Mouse (Mus musculus) right cerebral cortex, adult 18-20 months (tissue): Measurements from ENCODE around the gene Plac9a.
"Not testable (repeated sequence)": the region's sequence is repeated elsewhere in the genome, so short reads cannot be mapped to it uniquely, and the experiment has no call there.

Experiments used
- DNase-seq: peaks from one replicate; pipeline ENCODE4 v3.0.0; 2022; ENCODE audit warnings: mixed read lengths

Gene Plac9a

GRCm38 (mm10) chr14:25863721-25864120, 39.2 kb downstream of the Plac9a start:
- no peak for DNase-seq

DNA sequence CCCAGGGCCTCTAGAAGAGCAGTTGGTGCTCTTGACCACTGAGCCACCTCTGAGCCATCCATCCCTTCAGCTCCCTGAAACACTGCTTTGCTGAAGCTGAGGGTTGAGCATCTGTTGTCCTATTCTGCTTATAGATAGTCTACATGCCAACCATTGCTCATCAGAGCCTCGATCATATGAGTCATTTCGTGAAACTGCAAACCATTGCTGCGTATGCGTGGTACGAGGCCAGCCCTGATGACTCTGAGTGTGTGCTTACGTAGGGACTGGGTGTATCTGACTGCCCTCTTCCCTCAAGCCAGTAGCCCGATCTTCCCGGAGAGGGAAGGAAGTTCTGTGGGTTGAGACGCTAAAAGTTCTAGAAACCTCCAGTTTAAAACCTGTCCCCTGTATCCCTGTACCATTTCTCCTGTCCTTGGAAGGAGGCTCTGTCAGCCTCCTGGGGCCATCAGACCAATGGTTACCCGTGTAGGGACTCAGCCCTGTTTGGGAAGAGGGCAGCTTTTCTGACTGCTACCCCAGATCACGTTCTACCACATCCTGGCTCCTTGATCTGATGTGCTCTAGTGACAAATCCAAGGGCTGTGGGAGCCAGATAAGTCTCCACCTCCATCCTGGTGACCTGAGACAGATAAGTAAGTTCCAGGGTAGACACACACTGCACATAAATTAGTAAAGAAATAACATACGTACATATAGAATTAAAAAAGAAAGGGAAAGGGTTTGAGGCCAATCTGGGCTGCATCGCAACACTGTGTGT, 40.9 kb downstream of the Plac9a start:
- peak; percentile 54 for DNase-seq

DNA sequence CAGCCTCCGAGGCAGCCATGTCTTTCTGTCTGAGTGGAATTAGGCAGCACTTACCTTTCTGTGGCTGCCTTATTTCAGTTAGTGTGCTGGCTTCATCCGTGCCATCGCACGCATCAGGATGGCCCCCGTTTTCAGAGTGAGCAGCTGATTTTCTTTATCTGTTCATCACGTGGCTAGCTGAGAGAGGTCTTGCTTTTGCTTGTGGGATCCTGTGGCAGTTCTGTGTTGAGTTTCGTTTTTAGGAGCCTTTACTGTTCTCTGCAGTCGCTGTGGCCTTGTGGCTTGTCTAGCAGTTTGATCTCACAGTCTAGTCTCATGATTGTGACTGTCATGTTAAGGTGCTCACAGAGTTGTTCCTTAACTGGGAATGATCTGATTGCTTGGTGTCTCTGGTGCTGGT, 45.0 kb downstream of the Plac9a start:
- DNase-seq = no peak

GRCm38 (mm10) chr14:25857168-25857621, 45.7 kb downstream of the Plac9a start:
- DNase-seq = no peak

DNA sequence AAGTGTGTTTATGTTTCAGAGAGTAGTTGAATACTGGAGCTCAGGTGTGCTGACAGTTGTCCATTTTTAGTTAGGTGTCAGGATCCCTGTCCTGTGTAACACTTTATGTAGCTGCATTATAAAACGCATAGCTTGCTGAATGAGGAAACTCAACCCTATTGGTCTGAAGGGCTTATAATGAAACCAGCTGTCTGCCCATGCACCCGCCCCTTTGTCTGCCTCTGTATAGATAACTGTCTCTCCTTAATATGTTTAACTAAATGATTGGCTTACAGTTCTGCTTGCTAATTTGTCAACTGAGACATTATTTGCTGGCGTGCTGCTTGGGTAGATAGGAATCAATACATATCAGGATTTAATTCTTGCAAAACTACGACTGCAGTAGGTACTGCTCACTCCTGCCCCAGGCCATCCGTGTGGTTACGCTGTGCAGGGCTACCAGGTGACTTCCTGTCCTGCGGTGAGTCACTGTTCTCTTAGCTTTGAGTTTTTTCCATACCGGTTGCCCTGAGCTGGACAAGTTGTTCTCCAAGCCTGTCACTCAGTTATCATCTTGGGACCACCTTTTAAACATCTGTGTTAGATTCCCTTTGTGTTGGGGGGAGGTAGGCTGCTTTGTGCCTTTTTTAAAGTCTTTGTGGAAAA, 47.5 kb downstream of the Plac9a start:
- no peak for DNase-seq

- DNase-seq = no peak
These were observed 49.0 kb downstream of the Plac9a start for GRCm38 (mm10) chr14:25853717-25854452.

DNA sequence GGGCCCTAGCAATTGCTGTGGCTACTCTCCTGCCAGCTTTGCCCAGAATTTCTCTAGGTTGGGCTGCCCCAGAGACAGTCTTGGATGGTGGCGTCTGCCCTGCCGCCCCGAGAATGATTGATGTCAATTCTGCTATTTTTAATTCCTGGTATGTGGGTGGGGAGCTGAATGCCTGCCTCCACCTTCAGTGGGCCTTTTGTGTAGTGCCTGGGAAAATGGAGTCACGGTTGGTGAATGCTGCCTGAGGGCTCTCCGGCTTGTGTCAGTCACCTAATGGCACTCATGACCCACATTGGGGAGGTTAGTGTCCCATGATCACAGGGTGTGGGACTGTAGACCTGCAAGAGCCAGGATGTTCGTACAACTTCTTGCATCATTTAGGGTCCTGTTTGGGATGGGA, 49.6 kb downstream of the Plac9a start:
- DNase-seq = no peak

- DNase-seq = peak; percentile 74
These were observed 50.8 kb downstream of the Plac9a start for GRCm38 (mm10) chr14:25852121-25852561.

DNA sequence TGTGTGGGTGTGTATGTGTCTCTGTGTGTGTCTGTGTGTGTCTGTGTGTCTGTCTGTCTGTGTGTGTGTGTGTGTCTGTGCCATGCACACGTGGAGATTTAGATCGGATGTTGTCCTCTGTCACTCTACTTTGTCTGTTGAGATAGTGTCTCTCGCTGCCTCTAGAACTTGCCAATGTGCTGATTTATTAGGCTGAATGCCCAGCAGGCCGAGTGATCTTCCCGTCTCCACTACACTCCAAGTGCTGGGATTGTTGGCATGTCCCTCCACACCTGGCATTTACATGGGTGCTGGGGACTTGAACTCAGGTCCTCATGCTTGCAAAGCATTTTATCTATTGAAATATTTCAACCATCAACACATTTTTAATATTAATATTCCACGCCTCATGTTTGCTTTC, 51.7 kb downstream of the Plac9a start:
- DNase-seq = no peak

DNA sequence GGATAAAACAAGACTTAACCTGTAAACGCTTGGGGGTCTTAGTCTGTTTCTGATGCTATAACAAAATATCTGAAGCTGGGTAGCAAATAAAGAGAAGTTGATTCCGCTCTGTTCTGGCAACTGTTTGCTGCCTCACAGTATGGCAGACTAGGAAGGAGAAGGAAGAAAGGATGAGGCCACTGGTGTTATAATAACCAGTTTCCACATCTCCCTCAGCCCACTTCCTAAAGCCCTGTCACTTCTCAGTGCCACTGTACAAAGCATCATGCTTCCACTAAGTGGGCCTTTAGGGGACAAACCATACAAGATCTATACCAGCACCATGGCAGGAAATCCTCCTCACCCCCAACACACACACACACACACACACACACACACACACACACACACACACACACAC, 52.5 kb downstream of the Plac9a start:
- no peak for DNase-seq

- not testable (repeated sequence) for DNase-seq
These were observed 54.2 kb downstream of the Plac9a start for GRCm38 (mm10) chr14:25848708-25849107.

DNA sequence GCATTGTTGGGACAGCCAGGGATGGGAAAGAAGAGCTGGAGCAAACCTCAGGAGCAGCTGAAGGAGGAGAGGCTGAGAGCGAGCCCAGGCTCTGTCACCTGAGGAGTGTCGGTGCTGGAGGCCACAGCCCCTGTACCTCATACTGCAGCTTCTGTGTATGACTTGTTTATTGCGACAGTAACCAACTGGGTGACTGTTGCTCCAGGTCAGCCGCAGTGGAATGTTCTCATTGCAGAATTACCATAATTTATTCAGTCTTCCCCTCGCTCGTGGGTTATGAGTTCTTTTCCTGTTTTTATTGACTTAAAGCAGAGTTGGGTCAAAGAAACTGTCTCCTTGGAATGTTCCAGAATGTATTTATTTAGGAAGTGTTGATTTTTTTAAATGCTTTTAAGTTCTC, 54.7 kb downstream of the Plac9a start:
- no peak for DNase-seq

DNA sequence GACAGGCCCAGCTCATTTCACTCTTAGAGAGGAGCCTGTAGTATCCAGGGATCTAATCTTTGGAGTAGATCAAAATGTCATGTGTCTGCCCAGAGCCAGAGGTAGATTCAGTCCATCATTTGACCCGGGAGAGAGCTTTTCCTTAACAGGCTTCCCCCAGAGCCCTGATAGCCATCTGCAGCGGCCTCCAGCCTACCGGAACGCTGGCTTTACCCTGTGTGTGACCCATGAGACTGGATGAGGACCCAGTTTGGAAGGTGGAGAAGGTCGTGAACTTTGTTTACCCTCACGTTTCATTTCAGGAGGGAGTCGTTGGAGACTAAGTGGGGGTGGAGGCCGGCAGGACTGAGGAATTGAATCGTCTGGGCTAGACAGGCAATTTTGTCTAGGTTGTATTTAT, 55.2 kb downstream of the Plac9a start:
- DNase-seq = no peak

GRCm38 (mm10) chr14:25846516-25846915, 56.4 kb downstream of the Plac9a start:
- DNase-seq = no peak

DNA sequence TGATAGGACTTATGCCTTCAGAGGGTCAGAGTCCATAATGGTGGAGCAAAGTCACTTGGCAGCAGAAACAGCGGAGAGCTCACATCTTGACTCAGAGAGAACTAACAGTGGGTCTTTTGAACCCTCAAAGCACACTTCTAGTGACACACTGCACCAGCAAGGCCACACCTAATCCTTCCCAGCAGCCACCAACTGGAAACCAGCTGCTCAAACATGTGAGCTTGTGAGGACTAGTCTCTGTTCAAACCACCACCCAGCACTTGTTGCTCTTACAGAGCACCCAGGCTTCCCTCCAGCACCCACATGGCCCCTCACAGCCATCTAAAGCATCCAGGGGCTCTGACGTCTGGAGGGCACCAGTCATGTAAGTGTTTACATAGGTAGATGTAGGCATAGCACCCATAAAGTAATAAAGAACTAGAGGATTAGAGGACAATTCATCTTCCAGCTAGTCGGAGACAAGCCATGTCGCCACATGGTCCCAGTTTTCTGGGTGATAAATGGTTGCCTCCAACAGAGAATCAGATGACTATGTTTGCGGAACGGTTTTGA, 57.0 kb downstream of the Plac9a start:
- DNase-seq = no peak

GRCm38 (mm10) chr14:25844372-25844771, 58.5 kb downstream of the Plac9a start:
- DNase-seq = no peak

- DNase-seq = no peak
These were observed 60.3 kb downstream of the Plac9a start for GRCm38 (mm10) chr14:25842688-25843003.

GRCm38 (mm10) chr14:25841991-25842687, 60.8 kb downstream of the Plac9a start, which contains the start of gene Anxa11:
Gene Anxa11, plus strand, starts transcription at chr14:25842156.
- peak; percentile 81 for DNase-seq

DNA sequence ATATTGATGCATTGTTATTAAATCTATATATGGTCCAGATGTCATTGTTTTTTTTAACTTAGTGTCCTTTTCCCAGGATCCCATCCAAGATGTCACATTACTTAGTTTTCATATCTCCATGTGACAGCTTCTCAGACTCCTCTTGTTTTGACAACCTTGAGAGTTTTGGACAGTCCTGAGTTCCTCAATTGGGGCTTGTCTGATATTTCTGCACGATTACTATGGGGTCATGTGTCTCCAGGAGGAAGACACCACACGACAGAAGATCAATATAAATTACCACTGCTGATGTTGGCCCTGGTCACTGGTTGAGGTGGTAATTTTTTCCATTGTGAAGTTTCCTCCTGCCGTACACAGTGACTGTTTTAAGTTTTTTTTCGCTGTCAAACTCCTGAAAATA, 61.3 kb downstream of the Plac9a start:
- no peak for DNase-seq

DNA sequence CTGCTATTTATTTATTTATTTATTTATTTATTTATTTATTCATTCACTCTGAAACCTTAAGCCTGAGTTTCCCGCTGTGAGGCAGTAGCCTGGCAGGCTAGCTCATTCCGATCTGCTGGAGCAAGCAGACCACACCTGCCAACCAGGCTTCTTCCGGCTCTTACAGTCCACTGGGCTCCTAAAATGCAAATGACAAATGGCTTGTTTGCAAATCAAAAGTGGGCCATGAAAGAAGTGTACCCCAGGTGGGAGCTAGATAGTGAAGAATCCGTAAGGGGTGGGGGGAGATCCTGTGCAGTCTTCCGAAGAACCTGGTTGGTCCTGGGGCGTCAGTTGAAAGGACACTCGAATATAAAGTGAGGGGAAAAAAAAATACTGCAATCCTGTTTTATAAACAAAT, 61.9 kb downstream of the Plac9a start:
- no peak for DNase-seq

DNA sequence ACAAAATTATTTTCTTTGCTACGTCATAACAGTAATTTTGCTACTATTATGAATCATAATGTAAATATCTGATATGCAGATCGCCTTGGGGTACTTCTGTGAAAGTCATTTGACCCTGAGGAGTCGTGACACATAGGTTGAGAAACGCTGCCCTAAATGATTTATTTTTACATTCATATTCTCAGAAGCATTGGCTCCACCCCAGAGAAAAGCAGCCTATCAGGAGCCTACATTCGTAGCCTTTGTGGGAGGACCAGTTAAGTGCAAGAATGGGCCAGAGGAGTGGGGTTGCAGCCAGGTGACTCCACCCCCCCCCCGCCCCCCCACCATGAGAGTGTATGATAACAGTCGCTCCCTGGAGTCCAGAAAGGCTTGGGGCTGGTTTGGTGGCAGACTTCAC, 63.1 kb downstream of the Plac9a start:
- no peak for DNase-seq

GRCm38 (mm10) chr14:25838411-25838810, 64.5 kb downstream of the Plac9a start:
- no peak for DNase-seq
